Mouse (Mus musculus): Measurements from ENCODE around the gene Recql5.

The Recql5 gene

GRCm38 (mm10) chr11:115933108-115933746 lies at the start of gene Recql5, which contains the start of gene Sap30bp:
Gene Recql5, minus strand, starts transcription at chr11:115933477.
Gene Sap30bp, plus strand, starts transcription at chr11:115933282.
- DNase-seq = peak; percentile 98

DNA sequence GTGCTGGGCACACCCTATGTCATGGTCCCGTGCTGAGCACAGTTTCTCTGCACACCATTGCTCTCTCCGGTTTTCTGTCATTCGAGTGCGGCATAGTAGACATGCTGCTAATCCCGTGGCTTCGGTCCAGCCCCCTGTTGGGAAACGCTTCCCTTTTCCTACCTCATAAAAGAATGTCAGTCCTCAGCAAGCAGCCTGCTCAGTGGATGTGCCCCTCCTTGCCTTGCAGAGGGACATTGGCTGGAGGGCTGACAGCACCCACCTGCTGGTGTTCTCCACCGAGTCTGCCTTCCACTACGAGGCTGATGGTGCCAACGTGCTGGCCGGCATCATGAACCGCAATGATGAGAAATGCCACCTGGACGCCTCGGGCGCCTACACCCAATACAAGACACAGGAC lies 49.2 kb upstream of the Recql5 start:
- no peak for DNase-seq

GRCm38 (mm10) chr11:115975544-115975943 lies 42.3 kb upstream of the Recql5 start:
- no peak for DNase-seq

DNA sequence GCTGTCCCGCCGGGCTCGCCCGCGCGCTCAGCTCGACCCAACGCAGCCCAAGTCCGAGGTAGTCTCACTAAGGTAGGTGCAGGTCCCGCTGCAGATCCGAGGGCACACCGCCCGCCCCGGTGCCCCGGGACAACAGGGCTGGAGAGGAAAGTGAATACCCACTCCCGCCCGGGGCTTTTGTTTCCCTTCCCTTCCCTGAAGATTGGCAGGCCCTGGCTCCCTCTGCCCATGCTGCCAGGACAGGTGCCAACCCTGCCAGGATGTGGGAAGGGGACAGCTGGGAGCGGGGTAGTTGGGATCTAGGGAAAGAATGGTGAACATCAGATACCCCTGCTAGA lies 41.8 kb upstream of the Recql5 start:
- no peak for DNase-seq

- DNase-seq = peak; percentile 50
Observed at GRCm38 (mm10) chr11:115974309-115975082, 41.2 kb upstream of the Recql5 start, which contains the start of gene Itgb4. Gene Itgb4, plus strand, starts transcription at chr11:115974709.

GRCm38 (mm10) chr11:115971016-115971415 lies 37.7 kb upstream of the Recql5 start:
- DNase-seq = peak; percentile 39

DNA sequence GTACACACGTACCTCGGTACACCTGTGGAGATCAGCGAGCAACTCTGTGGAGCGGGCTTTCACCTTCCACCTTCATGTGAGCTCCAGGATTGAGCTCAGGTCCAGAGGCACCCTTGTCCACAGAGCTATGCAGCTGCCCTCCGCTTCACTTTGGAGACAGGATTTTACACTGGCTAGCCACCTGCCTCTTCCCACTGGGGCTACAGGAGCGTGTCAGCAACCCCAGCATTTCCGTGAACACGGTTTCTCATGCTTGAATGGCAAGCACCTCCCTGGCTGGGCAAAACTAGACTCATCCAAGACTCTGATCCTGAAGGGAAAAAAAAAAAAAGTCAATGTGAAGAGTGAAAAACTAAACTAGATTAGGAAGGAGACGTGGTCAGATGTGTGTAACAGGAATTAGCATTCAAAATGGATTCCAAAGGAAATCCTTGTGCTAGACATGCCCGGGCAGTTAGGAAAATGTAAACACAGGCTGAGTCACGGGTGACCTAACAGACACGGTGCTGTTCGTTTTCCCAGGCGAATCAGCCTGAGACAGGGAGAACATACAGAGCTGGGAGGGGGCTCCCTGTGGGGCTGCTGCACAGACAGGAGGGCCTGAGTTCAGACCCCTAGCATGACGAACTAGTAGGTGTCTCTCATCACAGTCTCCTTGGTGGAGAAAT lies 36.9 kb upstream of the Recql5 start:
- peak; percentile 38 for DNase-seq

- DNase-seq = no peak
Observed at GRCm38 (mm10) chr11:115968731-115969405, 35.6 kb upstream of the Recql5 start.

- DNase-seq = no peak
Observed at GRCm38 (mm10) chr11:115964977-115965604, 31.8 kb upstream of the Recql5 start.

DNA sequence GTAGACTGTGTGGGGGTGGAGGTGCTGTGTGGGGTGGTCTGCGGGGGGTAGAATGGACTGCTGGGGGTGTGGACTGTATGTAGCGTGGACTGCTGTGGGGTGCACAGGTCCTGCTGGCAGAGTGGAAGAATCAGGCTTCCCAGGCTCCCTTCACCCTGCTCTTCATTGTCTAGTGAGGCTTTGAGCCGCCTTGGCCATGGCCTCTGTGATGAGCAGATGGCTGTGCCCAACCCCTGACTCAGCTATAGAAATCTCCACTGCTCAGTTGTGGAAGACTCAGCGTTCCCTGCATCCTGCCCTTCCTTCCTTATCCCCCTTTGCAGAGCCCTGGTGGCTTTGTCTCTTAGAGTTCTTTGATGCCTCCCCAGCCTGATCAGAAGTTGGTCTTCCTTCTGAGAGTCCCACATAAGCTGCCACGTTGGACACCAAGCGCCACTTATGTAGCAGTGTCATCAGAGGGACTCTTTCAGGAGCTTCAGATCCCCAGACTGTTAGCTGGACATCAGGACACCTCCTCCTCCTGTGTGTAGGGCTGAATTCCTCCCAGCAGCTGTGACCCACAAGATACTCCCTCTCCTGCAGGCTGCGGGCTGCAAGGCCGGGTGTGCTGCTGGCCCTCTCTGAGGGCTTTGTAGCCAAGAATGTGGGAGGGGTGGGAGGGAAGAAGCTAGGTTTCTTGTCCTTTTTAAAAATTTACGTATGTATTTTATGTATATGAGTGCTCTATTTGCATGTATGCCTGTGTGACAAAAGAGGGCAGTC lies 29.6 kb upstream of the Recql5 start:
- DNase-seq = no peak

- DNase-seq = peak; percentile 32
Observed at GRCm38 (mm10) chr11:115959018-115959417, 25.7 kb upstream of the Recql5 start.

GRCm38 (mm10) chr11:115957971-115958370 lies 24.7 kb upstream of the Recql5 start:
- DNase-seq = no peak

GRCm38 (mm10) chr11:115956453-115956852 lies 23.2 kb upstream of the Recql5 start:
- DNase-seq = no peak

DNA sequence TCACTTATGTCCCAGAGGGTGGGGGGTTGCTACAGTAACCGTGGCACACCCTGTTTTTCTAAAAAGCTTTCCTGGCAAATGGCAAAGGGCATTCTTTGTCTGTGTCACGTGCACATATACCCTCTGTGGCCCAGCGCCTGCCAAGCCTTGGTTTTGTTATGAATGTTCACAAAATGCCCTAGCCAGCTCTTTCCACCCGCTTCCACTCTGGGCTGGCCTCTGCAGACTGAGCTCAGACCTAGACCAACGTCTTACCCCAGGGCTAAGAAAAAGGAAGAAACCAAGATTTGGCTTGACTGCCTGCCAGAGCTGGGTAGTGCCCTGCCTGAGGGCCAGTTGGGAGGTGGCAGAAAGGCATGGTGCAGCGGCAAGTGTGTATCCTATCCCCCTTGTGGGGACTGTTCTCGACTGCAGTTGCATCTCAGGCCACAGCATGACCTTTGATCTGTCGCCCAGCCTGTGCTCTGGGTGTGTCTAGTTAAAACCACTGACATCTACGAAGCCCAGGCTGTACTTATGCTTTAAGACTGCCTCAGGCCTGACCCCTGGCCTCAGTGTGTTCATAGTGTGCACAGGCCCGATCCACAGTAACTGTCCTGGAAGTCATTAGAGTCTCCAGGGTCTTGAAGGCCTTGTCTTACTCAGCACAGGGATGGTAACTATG lies 22.1 kb upstream of the Recql5 start:
- peak; percentile 62 for DNase-seq

DNA sequence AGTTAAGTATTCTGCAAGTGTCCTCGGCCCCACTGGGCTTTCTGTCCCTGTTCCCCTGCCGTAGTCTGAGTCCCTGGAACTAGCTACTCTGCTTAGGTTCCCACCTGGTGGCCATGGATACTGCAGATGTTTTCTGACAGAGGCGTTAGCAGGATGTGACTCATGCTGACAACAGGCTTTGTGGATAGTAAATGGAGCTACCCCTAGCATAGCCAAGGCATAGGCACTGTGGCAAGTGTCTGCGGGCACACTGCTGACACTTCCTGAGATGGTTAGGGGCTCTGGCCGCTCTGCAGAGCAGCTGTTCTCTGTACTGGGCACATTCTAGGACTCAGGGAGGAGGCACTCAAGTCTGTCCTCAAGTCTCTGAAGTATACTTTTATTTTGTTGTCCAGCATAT lies 21.4 kb upstream of the Recql5 start:
- no peak for DNase-seq

GRCm38 (mm10) chr11:115950719-115951118 lies 17.4 kb upstream of the Recql5 start:
- no peak for DNase-seq

- no peak for DNase-seq
Observed at GRCm38 (mm10) chr11:115948316-115948715, 15.0 kb upstream of the Recql5 start.

DNA sequence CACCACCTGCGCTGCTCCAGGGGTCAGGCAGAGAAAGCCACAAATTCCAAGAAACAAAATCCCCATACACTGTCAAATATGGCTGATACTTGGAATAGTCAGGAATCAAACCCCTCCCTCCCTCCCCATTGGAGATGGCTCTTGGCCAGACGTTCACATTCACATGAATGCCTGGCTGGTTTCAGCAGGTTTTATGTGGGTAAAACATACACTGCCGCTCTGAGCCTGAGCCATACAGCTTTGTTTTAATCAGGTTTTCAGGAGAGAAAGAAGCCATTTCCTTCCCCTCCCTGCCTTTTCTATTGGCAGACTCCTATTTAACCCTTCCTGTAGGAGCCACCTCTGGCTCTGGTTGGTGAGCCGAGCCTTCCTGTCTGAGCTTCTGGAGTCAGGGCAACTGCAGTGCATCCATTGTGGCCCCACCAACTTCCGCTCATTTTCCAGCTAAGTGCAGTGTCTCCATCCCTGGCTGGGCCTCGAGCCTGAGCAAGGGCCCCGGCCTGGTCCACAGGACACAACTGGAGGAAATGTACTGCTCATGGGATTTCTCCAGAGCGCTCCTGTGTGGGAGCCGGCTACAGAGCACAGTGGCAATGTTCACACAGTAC lies 13.0 kb upstream of the Recql5 start:
- peak; percentile 29 for DNase-seq

- DNase-seq = no peak
Observed at GRCm38 (mm10) chr11:115945247-115945646, 12.0 kb upstream of the Recql5 start.

DNA sequence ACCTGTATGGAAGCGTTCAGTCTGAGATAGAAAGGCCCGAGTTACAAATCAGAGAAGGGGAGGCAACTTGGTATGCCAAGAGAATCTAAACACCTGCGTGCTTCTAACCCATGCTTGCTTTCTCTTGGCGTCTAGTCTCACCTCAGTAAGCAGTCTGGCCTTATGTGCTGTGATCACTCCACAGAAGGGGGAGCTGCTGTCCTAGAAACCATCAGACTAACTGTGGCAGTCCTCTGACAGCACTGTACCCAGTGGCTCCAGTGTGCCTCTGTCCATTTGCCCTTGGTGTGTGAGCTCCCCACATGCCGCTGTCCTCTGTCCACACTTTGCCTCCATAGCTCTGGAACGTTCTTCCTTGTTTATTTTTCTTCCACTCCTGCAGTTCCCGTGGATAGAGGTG lies 8.7 kb upstream of the Recql5 start:
- DNase-seq = no peak

All from kidney, adult 9 months (tissue).